Mouse (Mus musculus) midbrain, postnatal 0 days (tissue): ENCODE results near the gene Necap2. TPM values are rescaled to one million over a fixed set of nuclear protein-coding genes. Genes with fewer than 3 reads are reported as not detected.
A peak's percentile ranks its signal among the peaks of the same experiment; 100 is the strongest.

Experiments used
- ATAC-seq: fragments of 200-750 bp; cut with Nextera tagmentation; 2 replicates; pipeline ENCODE4 v1.8.0; 2017; ENCODE audit warnings: moderate number of reproducible peaks, mild to moderate bottlenecking, moderate TSS enrichment, moderate library complexity; ENCODE audit not compliant: low FRiP score
- DNase-seq: peaks from one replicate; pipeline ENCODE4 v3.0.0-alpha.2; 2015; ENCODE audit warnings: low spot score
- H3K27ac ChIP-seq: fragments of 300-500 bp; sonication (generic); 2 replicates; pipeline ENCODE4 v1.5.1; 2014; ENCODE audit warnings: low read depth, mild to moderate bottlenecking, low read length, mixed read lengths
- H3K27me3 ChIP-seq: fragments of 300-500 bp; sonication (generic); 2 replicates; pipeline ENCODE4 v1.6.1; 2014; ENCODE audit warnings: low read length, control low read depth, mixed read lengths; ENCODE audit not compliant: insufficient read depth
- H3K36me3 ChIP-seq: fragments of 300-500 bp; sonication (generic); 2 replicates; pipeline ENCODE4 v1.6.1; 2014; ENCODE audit warnings: low read length, control low read depth, mixed read lengths; ENCODE audit not compliant: insufficient read depth
- H3K4me1 ChIP-seq: fragments of 300-500 bp; sonication (generic); 2 replicates; pipeline ENCODE4 v1.6.1; 2014; ENCODE audit warnings: mild to moderate bottlenecking, control low read depth, antibody characterized with exemption, low read length, mixed read lengths; ENCODE audit not compliant: insufficient read depth
- H3K4me2 ChIP-seq: fragments of 300-500 bp; sonication (generic); 2 replicates; pipeline ENCODE4 v1.6.1; 2014; ENCODE audit warnings: low read depth, mild to moderate bottlenecking, low read length, mixed read lengths; ENCODE audit not compliant: poor library complexity, severe bottlenecking
- H3K4me3 ChIP-seq: fragments of 300-500 bp; sonication (generic); 2 replicates; pipeline ENCODE4 v1.5.1; 2014; ENCODE audit warnings: low read depth, mild to moderate bottlenecking, low read length, moderate library complexity
- H3K9ac ChIP-seq: fragments of 300-500 bp; sonication (generic); replicated peaks from 2 replicates; pipeline ENCODE4 v1.6.1; 2014; ENCODE audit warnings: mild to moderate bottlenecking, low read length, moderate library complexity, mixed read lengths; ENCODE audit not compliant: poor library complexity, severe bottlenecking
- H3K9me3 ChIP-seq: fragments of 300-500 bp; sonication (generic); 2 replicates; pipeline ENCODE4 v1.6.1; 2016; ENCODE audit warnings: low read length, control low read depth
- CTCF ChIP-seq: IDR thresholded peaks from 2 replicates; pipeline ENCODE4 v1.5.1; 2016; ENCODE audit warnings: antibody characterized with exemption, mild to moderate bottlenecking
- WGBS: fragments of 180-500 bp; shearing (Covaris S2); extraction: QIAGEN DNeasy Blood & Tissue Kit; methylation state at CpG from one replicate; pipeline ENCODE4 v1.1.7; 2014; 5-methylcytosine and 5-hydroxymethylcytosine counted together
- polyA plus RNA-seq: library from polyadenylated mRNA; unstranded; fragments of >200 nt; fragmentation: Nextera tagmentation; extraction: Ambion mirVana; gene quantifications from 2 replicates; pipeline ENCODE4 v1.2.1, GENCODE M21; 2015
- total RNA-seq: library from RNA; depleted of rRNA; stranded (reverse); fragments of >200 nt; gene quantifications from 2 replicates; pipeline ENCODE4 v1.2.3, GENCODE M21; 2014

The Necap2 gene
- total and polyA plus RNA-seq, 2 experiments from 2014 or later: 42.2 to 54.5 TPM

- DNase-seq (peak; percentile 70), ATAC-seq (peak; percentile 64; the same call in 1 of the 2 replicates)
- no peak for TF ChIP-seq CTCF
These were observed 36.4 kb upstream of the Necap2 start for GRCm38 (mm10) chr4:141114521-141114981.

GRCm38 (mm10) chr4:141113831-141114230 lies 35.7 kb upstream of the Necap2 start:
- H3K9me3 ChIP-seq: no peaks in the 10 kb centered on the region
- peaks cover 38% of the 10 kb centered on the region for H3K36me3 ChIP-seq
- no peak overlapping the region for H3K4me3 ChIP-seq
- no peaks in the 10 kb centered on the region for H3K27me3 ChIP-seq
- 74% methylated on average over 7 of the region's 7 CpGs for WGBS
- H3K4me2 ChIP-seq: no peak overlapping the region
- DNase-seq (peak; percentile 32), ATAC-seq (peak; percentile 31)
- no peak overlapping the region for H3K9ac ChIP-seq
- no peaks in the 10 kb centered on the region for H3K4me1 ChIP-seq
- H3K27ac ChIP-seq: peak overlapping the region; percentile 63
- no peak for TF ChIP-seq CTCF

More at GRCm38 (mm10) chr4:141114521-141114981, 36.4 kb upstream of the Necap2 start:
- Histone ChIP-seq H3K9me3 (no peaks in the 10 kb centered on the region), H3K27ac (peak overlapping the region; percentile 63), H3K4me3 (no peak overlapping the region), H3K4me2 (no peak overlapping the region), H3K36me3 (peaks cover 38% of the 10 kb centered on the region), H3K27me3 (no peaks in the 10 kb centered on the region), H3K9ac (no peak overlapping the region), H3K4me1 (no peaks in the 10 kb centered on the region)
- WGBS: 56% methylated on average over 6 of the region's 6 CpGs

GRCm38 (mm10) chr4:141108196-141108732 lies 30.1 kb upstream of the Necap2 start:
- Histone ChIP-seq H3K4me1 (no peaks in the 10 kb centered on the region), H3K9me3 (no peaks in the 10 kb centered on the region), H3K4me3 (no peak overlapping the region), H3K27me3 (no peaks in the 10 kb centered on the region), H3K27ac (no peak overlapping the region), H3K36me3 (peaks cover 5% of the 10 kb centered on the region), H3K9ac (no peak overlapping the region), H3K4me2 (no peak overlapping the region)
- 40% methylated on average over 10 of the region's 10 CpGs for WGBS
- DNase-seq: peak; percentile 20
- no peak for TF ChIP-seq CTCF
- ATAC-seq: no peak

- Histone ChIP-seq H3K27ac (no peak overlapping the region), H3K4me1 (no peaks in the 10 kb centered on the region), H3K9ac (no peak overlapping the region), H3K27me3 (no peaks in the 10 kb centered on the region), H3K36me3 (no peaks in the 10 kb centered on the region), H3K9me3 (no peaks in the 10 kb centered on the region), H3K4me3 (no peak overlapping the region), H3K4me2 (no peak overlapping the region)
- ATAC-seq: no peak
- TF ChIP-seq CTCF: no peak
- WGBS: 82% methylated on average over 16 of the region's 16 CpGs
- no peak for DNase-seq
These were observed 28.5 kb upstream of the Necap2 start for GRCm38 (mm10) chr4:141106526-141107183.

- no peaks in the 10 kb centered on the region for H3K4me1 ChIP-seq
- peak; percentile 62 for TF ChIP-seq CTCF
- no peaks in the 10 kb centered on the region for H3K36me3 ChIP-seq
- H3K9ac ChIP-seq: no peak overlapping the region
- H3K27ac ChIP-seq: no peak overlapping the region
- WGBS: 62% methylated on average over 6 of the region's 6 CpGs
- DNase-seq: peak; percentile 22
- no peaks in the 10 kb centered on the region for H3K27me3 ChIP-seq
- ATAC-seq: no peak
- H3K4me2 ChIP-seq: no peak overlapping the region
- H3K4me3 ChIP-seq: no peak overlapping the region
- H3K9me3 ChIP-seq: no peaks in the 10 kb centered on the region
These were observed 23.7 kb upstream of the Necap2 start for GRCm38 (mm10) chr4:141101855-141102254.

GRCm38 (mm10) chr4:141101291-141101690 lies 23.1 kb upstream of the Necap2 start:
- no peaks in the 10 kb centered on the region for H3K27me3 ChIP-seq
- no peak overlapping the region for H3K9ac ChIP-seq
- no peaks in the 10 kb centered on the region for H3K4me1 ChIP-seq
- H3K4me3 ChIP-seq: no peak overlapping the region
- ATAC-seq (no peak), DNase-seq (no peak)
- H3K36me3 ChIP-seq: no peaks in the 10 kb centered on the region
- no peak overlapping the region for H3K27ac ChIP-seq
- no peak for TF ChIP-seq CTCF
- H3K4me2 ChIP-seq: no peak overlapping the region
- no peaks in the 10 kb centered on the region for H3K9me3 ChIP-seq
- WGBS: 90% methylated on average over 9 of the region's 9 CpGs
